Mouse (Mus musculus) ES-E14 (cell line): ENCODE data around the gene Wfikkn1. TPM values are rescaled to one million over a fixed set of nuclear protein-coding genes. Genes with fewer than 3 reads are reported as not detected.

Experiments
- DNase-seq: peaks from one replicate; pipeline ENCODE4 v3.0.0-alpha.2; 2013; ENCODE audit warnings: low read depth, low spot score
- H3K27ac ChIP-seq: 2 replicates; pipeline ENCODE4 v1.5.1; 2012; ENCODE audit warnings: low read depth, mild to moderate bottlenecking, low read length, moderate library complexity, mixed read lengths; ENCODE audit not compliant: poor library complexity, insufficient read depth, severe bottlenecking
- H3K36me3 ChIP-seq: 2 replicates; pipeline ENCODE4 v1.6.1; 2012; ENCODE audit warnings: mild to moderate bottlenecking, low read length, moderate library complexity, mixed read lengths; ENCODE audit not compliant: control insufficient read depth, poor library complexity, insufficient read depth, severe bottlenecking
- H3K4me1 ChIP-seq, 2 experiments: fragments of 150-350 bp in 1 of 2; sonication (generic) in 1 of 2; 2 replicates each; pipeline ENCODE4 v1.6.1; 2012; ENCODE audit warnings: low read length in 2 of 2, mild to moderate bottlenecking in 1 of 2, mixed read lengths in 1 of 2; ENCODE audit not compliant: control insufficient read depth in 2 of 2, insufficient read depth in 2 of 2, poor library complexity in 1 of 2
- H3K4me3 ChIP-seq, 2 experiments: fragments of 150-350 bp in 1 of 2; sonication (generic) in 1 of 2; 2 replicates each; pipeline ENCODE4 v1.5.1; 2012; ENCODE audit warnings: low read length in 2 of 2, low read depth in 1 of 2, mild to moderate bottlenecking in 1 of 2, mixed read lengths in 1 of 2; ENCODE audit not compliant: insufficient read depth in 1 of 2, poor library complexity in 1 of 2, severe bottlenecking in 1 of 2
- H3K9ac ChIP-seq: 2 replicates; pipeline ENCODE4 v1.6.1; 2012; ENCODE audit warnings: low read depth, mild to moderate bottlenecking, low read length, mixed read lengths; ENCODE audit not compliant: poor library complexity, insufficient read depth, severe bottlenecking
- H3K9me3 ChIP-seq: fragments of 150-350 bp; sonication (generic); 2 replicates; pipeline ENCODE4 v1.6.1; 2012; ENCODE audit warnings: low read depth, mild to moderate bottlenecking, low read length; ENCODE audit not compliant: control insufficient read depth, insufficient read depth
- CHD2 ChIP-seq: IDR thresholded peaks from 2 replicates; pipeline ENCODE4 v1.6.1; 2014; ENCODE audit warnings: mild to moderate bottlenecking, low read depth, low read length, inconsistent platforms
- HCFC1 ChIP-seq: IDR thresholded peaks from 2 replicates; pipeline ENCODE4 v1.6.1; 2012; ENCODE audit warnings: low read length, inconsistent platforms, borderline replicate concordance; ENCODE audit not compliant: insufficient read depth
- MAFK ChIP-seq: IDR thresholded peaks from 2 replicates; pipeline ENCODE4 v1.6.1; 2014; ENCODE audit warnings: mild to moderate bottlenecking, low read depth, low read length, inconsistent platforms; ENCODE audit not compliant: insufficient read depth
- ZC3H11A ChIP-seq: IDR thresholded peaks from 2 replicates; pipeline ENCODE4 v1.6.1; 2012; ENCODE audit warnings: low read depth, mild to moderate bottlenecking, inconsistent platforms, low read length, borderline replicate concordance
- ZNF384 ChIP-seq: IDR thresholded peaks from 2 replicates; pipeline ENCODE4 v1.6.1; 2012; ENCODE audit warnings: low read depth, low read length, inconsistent platforms
- in situ Hi-C, 2 experiments: fragments of 600-800 bp; cut with MboI; formaldehyde crosslinking; loops; one replicate each; pipeline ENCODE4 v1.15.1; 2025; ENCODE audit warnings: low sequenced_read_pairs in 2 of 2, inconsistent platforms in 1 of 2; ENCODE audit not compliant: unreplicated experiment in 2 of 2
- total RNA-seq: library from RNA; depleted of rRNA; stranded (reverse); fragments of 300-350 nt; gene quantifications from 2 replicates; pipeline ENCODE4 v1.2.3, GENCODE M21; 2012

The Wfikkn1 gene
- total RNA-seq, 1 experiment = 3.3 TPM

GRCm38 (mm10) chr17:25860832-25861703 is 19.6 kb downstream of the Wfikkn1 start, which contains the start of gene Wdr90:
Gene Wdr90, minus strand, starts transcription at chr17:25861501.
- in situ Hi-C loops = no loop called here
- peak within 1 kb of the TSS; percentile 69 to 77 for H3K4me3 ChIP-seq
- H3K9ac ChIP-seq = peak within 1 kb of the TSS; percentile 87
- TF ChIP-seq ZC3H11A (no peak), HCFC1 (no peak; the same call in 1 of the 2 replicates), CHD2 (no peak), MAFK (no peak), ZNF384 (no peak)
- no peak for DNase-seq
- peaks cover 2% of the 10 kb centered on the region; the same call in 1 of the 2 replicates for H3K36me3 ChIP-seq
- no peak within 1 kb of the TSS for H3K27ac ChIP-seq
- H3K9me3 ChIP-seq = no peaks in the 10 kb centered on the region
- peaks cover 0 to 3% of the 10 kb centered on the region in 2 experiments; a peak in 1 of 4 replicates for H3K4me1 ChIP-seq

- TF ChIP-seq ZC3H11A = no peak
- TF ChIP-seq MAFK = no peak
- TF ChIP-seq HCFC1 = no peak
- no peak for TF ChIP-seq ZNF384
- no peak for TF ChIP-seq CHD2
- H3K9me3 ChIP-seq = no peaks in the 10 kb centered on the region
- in situ Hi-C loops = no loop called here
- no peak for DNase-seq
- H3K27ac ChIP-seq = no peak overlapping the region
- H3K9ac ChIP-seq = no peak overlapping the region
- H3K4me1 ChIP-seq = peaks cover 0 to 4% of the 10 kb centered on the region in 2 experiments; a peak in 1 of 4 replicates
- peaks cover 2% of the 10 kb centered on the region; the same call in 1 of the 2 replicates for H3K36me3 ChIP-seq
- H3K4me3 ChIP-seq = no peak overlapping the region
These were observed 20.4 kb downstream of the Wfikkn1 start for GRCm38 (mm10) chr17:25860229-25860628.

GRCm38 (mm10) chr17:25844396-25844901 is 36.2 kb downstream of the Wfikkn1 start, which contains the start of gene Rhot2:
Gene Rhot2, minus strand, starts transcription at chr17:25844851.
- Histone ChIP-seq H3K9ac (peak within 1 kb of the TSS; percentile 94), H3K4me3 (peak within 1 kb of the TSS; percentile 88 to 93), H3K36me3 (peaks cover 37% of the 10 kb centered on the region), H3K4me1 (peaks cover 2 to 6% of the 10 kb centered on the region in 2 experiments; a peak in 1 of 4 replicates), H3K9me3 (no peaks in the 10 kb centered on the region), H3K27ac (peak within 1 kb of the TSS; percentile 22; the same call in 1 of the 2 replicates)
- TF ChIP-seq ZNF384 (no peak), ZC3H11A (no peak), MAFK (no peak), CHD2 (no peak), HCFC1 (no peak)
- in situ Hi-C loops = no loop called here
- DNase-seq = peak; percentile 83

- H3K9ac ChIP-seq = peak overlapping the region; percentile 94
- peaks cover 2 to 6% of the 10 kb centered on the region in 2 experiments; a peak in 1 of 4 replicates for H3K4me1 ChIP-seq
- H3K36me3 ChIP-seq = peaks cover 42% of the 10 kb centered on the region
- DNase-seq = no peak
- TF ChIP-seq MAFK = no peak
- in situ Hi-C loops = no loop called here
- H3K4me3 ChIP-seq = peak overlapping the region; percentile 88 to 93
- no peaks in the 10 kb centered on the region for H3K9me3 ChIP-seq
- peak overlapping the region; percentile 22; the same call in 1 of the 2 replicates for H3K27ac ChIP-seq
These were observed 36.8 kb downstream of the Wfikkn1 start for GRCm38 (mm10) chr17:25843636-25844395.
